Mouse (Mus musculus): Measurements from ENCODE around the gene Btbd35f26.
"Not testable (repeated sequence)": the region's sequence is repeated elsewhere in the genome, so short reads cannot be mapped to it uniquely, and the experiment has no call there.

Btbd35f26 gene

GRCm38 (mm10) chrX:31336154-31336553 is at the start of gene Btbd35f26:
Btbd35f26 (plus strand) TSS chrX:31336454.
- not testable (repeated sequence) for DNase-seq (ENCODE audit: low spot score)

DNA sequence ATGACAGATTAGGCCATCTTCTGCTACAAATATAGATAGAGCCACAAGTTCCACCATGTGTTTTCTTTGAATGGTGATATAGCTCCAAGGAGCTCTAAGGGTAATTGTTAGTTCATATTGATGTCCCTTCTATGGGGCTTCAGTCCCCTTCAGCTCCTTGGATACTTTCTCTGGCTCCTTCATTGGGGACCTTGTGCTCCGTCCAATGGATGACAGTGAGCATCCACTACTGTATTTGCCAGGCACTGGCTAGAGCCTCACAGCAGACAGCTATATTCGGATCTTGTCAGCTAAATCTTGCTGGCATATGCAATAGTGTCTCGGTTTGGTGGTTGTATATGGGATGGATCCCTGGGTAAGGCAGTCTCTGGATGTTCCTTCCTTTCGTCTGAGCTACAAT is 5.7 kb downstream of the Btbd35f26 start:
- DNase-seq (ENCODE audit: low spot score), result not testable (repeated sequence)

- DNase-seq (ENCODE audit: low spot score), result not testable (repeated sequence)
Measured at GRCm38 (mm10) chrX:31383818-31384217, 47.6 kb downstream of the Btbd35f26 start, which contains the start of gene Btbd35f19. Btbd35f19 (minus strand) TSS chrX:31383918.

All from layer of hippocampus, adult 11-12 months (tissue).